Mouse (Mus musculus): ENCODE measurements around the gene Fbxw9. TPM values are rescaled to one million over a fixed set of nuclear protein-coding genes. Genes with fewer than 3 reads are reported as not detected.

The Fbxw9 gene
- polyA plus RNA-seq, 1 experiment from 2014 or later = 9.9 TPM

- under 1% methylated on average over 57 of the region's 57 CpGs for WGBS (ENCODE audit: insufficient replicate concordance)
- peaks cover 71% of the 10 kb centered on the region for H3K4me1 ChIP-seq (replicated peaks)
- H3K9me3 ChIP-seq (replicated peaks) = no peaks in the 10 kb centered on the region
Observed at GRCm38 (mm10) chr8:85037681-85038531, 21.9 kb upstream of the Fbxw9 start.

GRCm38 (mm10) chr8:85043619-85044018, 16.2 kb upstream of the Fbxw9 start:
- H3K9me3 ChIP-seq (replicated peaks) = no peaks in the 10 kb centered on the region
- no peak overlapping the region for H3K4me3 ChIP-seq (replicated peaks)
- H3K4me2 ChIP-seq = no peak overlapping the region
- no peaks in the 10 kb centered on the region for H3K27me3 ChIP-seq
- no peak overlapping the region for H3K27ac ChIP-seq (replicated peaks)
- H3K4me1 ChIP-seq (replicated peaks) = peaks cover 28% of the 10 kb centered on the region
- no peak overlapping the region for H3K9ac ChIP-seq
- peaks cover 91% of the 10 kb centered on the region for H3K36me3 ChIP-seq (replicated peaks)
- WGBS (ENCODE audit: insufficient replicate concordance) = 84% methylated on average over 6 of the region's 6 CpGs
- ATAC-seq (ENCODE audit: insufficient read depth) = no peak

More at GRCm38 (mm10) chr8:85037681-85038531, 21.9 kb upstream of the Fbxw9 start:
- H3K9ac ChIP-seq = peak overlapping the region; percentile 94
- H3K27me3 ChIP-seq = no peaks in the 10 kb centered on the region
- H3K36me3 ChIP-seq (replicated peaks) = peaks cover 51% of the 10 kb centered on the region
- H3K4me3 ChIP-seq (replicated peaks) = peak overlapping the region; percentile 85
- peak overlapping the region; percentile 93 for H3K4me2 ChIP-seq
- ATAC-seq (ENCODE audit: insufficient read depth) = peak; percentile 38
- peak overlapping the region; percentile 98 for H3K27ac ChIP-seq (replicated peaks)

- ATAC-seq (ENCODE audit: insufficient read depth) = no peak
- no peak overlapping the region for H3K27ac ChIP-seq (replicated peaks)
- H3K9ac ChIP-seq = no peak overlapping the region
- 77% methylated on average over 7 of the region's 7 CpGs for WGBS (ENCODE audit: insufficient replicate concordance)
- no peaks in the 10 kb centered on the region for H3K9me3 ChIP-seq (replicated peaks)
- H3K36me3 ChIP-seq (replicated peaks) = peaks cover 51% of the 10 kb centered on the region
- no peak overlapping the region for H3K4me2 ChIP-seq
- H3K27me3 ChIP-seq = no peaks in the 10 kb centered on the region
- H3K4me3 ChIP-seq (replicated peaks) = no peak overlapping the region
- peaks cover 23% of the 10 kb centered on the region for H3K4me1 ChIP-seq (replicated peaks)
Observed at GRCm38 (mm10) chr8:85057367-85057766, 2.5 kb upstream of the Fbxw9 start.

- 77% methylated on average over 4 of the region's 4 CpGs for WGBS (ENCODE audit: insufficient replicate concordance)
- no peak overlapping the region for H3K9ac ChIP-seq
- peaks cover 45% of the 10 kb centered on the region for H3K4me1 ChIP-seq (replicated peaks)
- no peak overlapping the region for H3K4me3 ChIP-seq (replicated peaks)
- no peak overlapping the region for H3K4me2 ChIP-seq
- H3K27ac ChIP-seq (replicated peaks) = no peak overlapping the region
- H3K36me3 ChIP-seq (replicated peaks) = 0 out of 2 replicates have a peak, but pooled peaks cover 1% of the 10 kb centered on the region
- no peaks in the 10 kb centered on the region for H3K27me3 ChIP-seq
- ATAC-seq (ENCODE audit: insufficient read depth) = no peak
- H3K9me3 ChIP-seq (replicated peaks) = no peaks in the 10 kb centered on the region
Observed at GRCm38 (mm10) chr8:85062603-85063002, 2.7 kb downstream of the Fbxw9 start.

GRCm38 (mm10) chr8:85065213-85065612, 5.4 kb downstream of the Fbxw9 start:
- H3K4me2 ChIP-seq = no peak overlapping the region
- no peak overlapping the region for H3K4me3 ChIP-seq (replicated peaks)
- no peaks in the 10 kb centered on the region for H3K9me3 ChIP-seq (replicated peaks)
- no peaks in the 10 kb centered on the region for H3K36me3 ChIP-seq (replicated peaks)
- WGBS (ENCODE audit: insufficient replicate concordance) = 45% methylated on average over 2 of the region's 2 CpGs
- H3K9ac ChIP-seq = no peak overlapping the region
- peak overlapping the region; percentile 45; the same call in 1 of the 2 replicates for H3K27ac ChIP-seq (replicated peaks)
- ATAC-seq (ENCODE audit: insufficient read depth) = peak; percentile 47; the same call in 1 of the 2 replicates
- no peaks in the 10 kb centered on the region for H3K27me3 ChIP-seq
- H3K4me1 ChIP-seq (replicated peaks) = peaks cover 39% of the 10 kb centered on the region

- no peak overlapping the region for H3K4me2 ChIP-seq
- 86% methylated on average over 2 of the region's 2 CpGs for WGBS (ENCODE audit: insufficient replicate concordance)
- H3K36me3 ChIP-seq (replicated peaks) = no peaks in the 10 kb centered on the region
- no peak overlapping the region for H3K27ac ChIP-seq (replicated peaks)
- H3K4me3 ChIP-seq (replicated peaks) = no peak overlapping the region
- H3K27me3 ChIP-seq = no peaks in the 10 kb centered on the region
- no peak overlapping the region for H3K9ac ChIP-seq
- H3K4me1 ChIP-seq (replicated peaks) = peaks cover 41% of the 10 kb centered on the region
- no peak for ATAC-seq (ENCODE audit: insufficient read depth)
- no peaks in the 10 kb centered on the region for H3K9me3 ChIP-seq (replicated peaks)
Observed at GRCm38 (mm10) chr8:85067155-85067554, 7.3 kb downstream of the Fbxw9 start.

GRCm38 (mm10) chr8:85067982-85068381, 8.1 kb downstream of the Fbxw9 start, which contains the start of gene Gm5741:
Gene Gm5741, minus strand, starts transcription at chr8:85067982.
- Histone ChIP-seq H3K9ac (no peak within 1 kb of the TSS), H3K9me3 (replicated peaks) (no peaks in the 10 kb centered on the region), H3K27ac (replicated peaks) (no peak within 1 kb of the TSS), H3K27me3 (no peaks in the 10 kb centered on the region), H3K4me2 (no peak within 1 kb of the TSS), H3K4me3 (replicated peaks) (no peak within 1 kb of the TSS), H3K36me3 (replicated peaks) (0 out of 2 replicates have a peak, but pooled peaks cover under 1% of the 10 kb centered on the region), H3K4me1 (replicated peaks) (peaks cover 49% of the 10 kb centered on the region)
- no peak for ATAC-seq (ENCODE audit: insufficient read depth)

GRCm38 (mm10) chr8:85071041-85071440, 11.2 kb downstream of the Fbxw9 start:
- 54% methylated on average over 5 of the region's 5 CpGs for WGBS (ENCODE audit: insufficient replicate concordance)
- Histone ChIP-seq H3K4me3 (replicated peaks) (peak overlapping the region; percentile 97), H3K4me1 (replicated peaks) (peaks cover 62% of the 10 kb centered on the region), H3K27me3 (no peaks in the 10 kb centered on the region), H3K27ac (replicated peaks) (peak overlapping the region; percentile 94), H3K36me3 (replicated peaks) (peaks cover 31% of the 10 kb centered on the region), H3K9me3 (replicated peaks) (no peaks in the 10 kb centered on the region), H3K9ac (peak overlapping the region; percentile 88; the same call in 1 of the 2 replicates), H3K4me2 (peak overlapping the region; percentile 82)
- peak; percentile 29 for ATAC-seq (ENCODE audit: insufficient read depth)

GRCm38 (mm10) chr8:85071514-85072281, 11.8 kb downstream of the Fbxw9 start, which contains the start of gene Dhps:
Gene Dhps, plus strand, starts transcription at chr8:85071757.
- under 1% methylated on average over 68 of the region's 68 CpGs for whole genome bisulfite sequencing (ENCODE audit: insufficient replicate concordance)
- peaks cover 62% of the 10 kb centered on the region for H3K4me1 ChIP-seq (replicated peaks)

GRCm38 (mm10) chr8:85072364-85072929, 12.6 kb downstream of the Fbxw9 start:
- H3K4me3 ChIP-seq (replicated peaks) = peak overlapping the region; percentile 97
- ATAC-seq (ENCODE audit: insufficient read depth) = no peak
- H3K4me1 ChIP-seq (replicated peaks) = peaks cover 70% of the 10 kb centered on the region
- H3K9ac ChIP-seq = peak overlapping the region; percentile 88
- 31% methylated on average over 9 of the region's 9 CpGs for WGBS (ENCODE audit: insufficient replicate concordance)
- no peaks in the 10 kb centered on the region for H3K9me3 ChIP-seq (replicated peaks)
- peak overlapping the region; percentile 82 for H3K4me2 ChIP-seq
- peaks cover 42% of the 10 kb centered on the region for H3K36me3 ChIP-seq (replicated peaks)
- no peaks in the 10 kb centered on the region for H3K27me3 ChIP-seq
- peak overlapping the region; percentile 94 for H3K27ac ChIP-seq (replicated peaks)

More at GRCm38 (mm10) chr8:85071514-85072281, 11.8 kb downstream of the Fbxw9 start, which contains the start of gene Dhps:
- Histone ChIP-seq H3K4me2 (peak within 1 kb of the TSS; percentile 82), H3K27me3 (no peaks in the 10 kb centered on the region), H3K36me3 (replicated peaks) (peaks cover 37% of the 10 kb centered on the region), H3K9me3 (replicated peaks) (no peaks in the 10 kb centered on the region), H3K4me3 (replicated peaks) (peak within 1 kb of the TSS; percentile 97), H3K27ac (replicated peaks) (peak within 1 kb of the TSS; percentile 94), H3K9ac (peak within 1 kb of the TSS; percentile 88)
- peak; percentile 81 for ATAC-seq (ENCODE audit: insufficient read depth)
